Mouse (Mus musculus): ENCODE results near the gene Ajap1.

Ajap1 gene

GRCm38 (mm10) chr4:153451516-153451915 is 31.1 kb downstream of the Ajap1 start:
- no peak for DNase-seq

- no peak for DNase-seq
Observed at GRCm38 (mm10) chr4:153442522-153442921, 40.1 kb downstream of the Ajap1 start.

DNA sequence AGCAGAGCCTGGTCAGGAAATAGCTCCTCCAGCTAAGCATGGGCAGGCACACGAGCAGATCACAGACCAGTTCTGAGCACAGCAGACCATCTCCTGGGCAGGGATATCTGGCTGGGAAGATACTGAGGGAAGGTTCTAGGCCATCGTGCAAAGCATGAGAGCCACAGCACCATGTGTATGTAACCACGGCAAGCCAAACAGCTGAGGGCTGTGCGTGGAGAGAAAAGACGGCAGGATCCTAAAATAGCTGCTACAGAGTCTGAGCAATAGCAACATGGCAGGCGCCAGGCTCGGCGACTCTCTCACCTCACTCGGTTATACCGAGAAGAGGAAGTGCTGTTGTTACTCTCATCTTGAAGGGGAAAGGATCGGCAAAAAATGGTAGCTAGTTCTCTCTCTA is 42.7 kb downstream of the Ajap1 start:
- DNase-seq = no peak

DNA sequence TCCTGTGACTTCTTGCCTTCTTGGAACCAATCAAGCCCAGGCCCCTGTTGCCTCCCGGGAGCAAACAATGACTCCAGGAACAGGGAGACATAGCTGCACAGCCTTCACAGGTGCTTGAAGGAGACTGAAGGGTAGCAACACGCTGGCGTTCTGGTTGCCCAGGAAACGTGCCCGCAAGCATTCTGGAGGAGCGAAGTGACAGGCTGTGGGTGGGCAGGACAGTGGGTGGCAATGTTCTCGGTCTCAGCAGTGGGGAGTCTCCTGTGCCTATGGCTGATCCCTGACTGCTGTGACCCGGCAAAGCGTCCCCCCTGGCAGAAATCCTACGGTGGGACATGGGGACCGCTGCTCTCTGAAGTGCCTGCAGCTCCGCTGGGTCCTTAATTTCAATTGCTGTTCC is 43.6 kb downstream of the Ajap1 start:
- no peak for DNase-seq

GRCm38 (mm10) chr4:153437196-153437595 is 45.4 kb downstream of the Ajap1 start:
- DNase-seq = no peak

GRCm38 (mm10) chr4:153435917-153436316 is 46.7 kb downstream of the Ajap1 start:
- DNase-seq = no peak

- no peak for DNase-seq
Observed at GRCm38 (mm10) chr4:153429971-153430370, 52.6 kb downstream of the Ajap1 start.

GRCm38 (mm10) chr4:153425961-153426656 is 56.5 kb downstream of the Ajap1 start:
- DNase-seq = no peak

GRCm38 (mm10) chr4:153424324-153424723 is 58.3 kb downstream of the Ajap1 start:
- no peak for DNase-seq

GRCm38 (mm10) chr4:153417926-153418325 is 64.7 kb downstream of the Ajap1 start:
- DNase-seq = peak in 1 of 2 experiments; percentile 29

DNA sequence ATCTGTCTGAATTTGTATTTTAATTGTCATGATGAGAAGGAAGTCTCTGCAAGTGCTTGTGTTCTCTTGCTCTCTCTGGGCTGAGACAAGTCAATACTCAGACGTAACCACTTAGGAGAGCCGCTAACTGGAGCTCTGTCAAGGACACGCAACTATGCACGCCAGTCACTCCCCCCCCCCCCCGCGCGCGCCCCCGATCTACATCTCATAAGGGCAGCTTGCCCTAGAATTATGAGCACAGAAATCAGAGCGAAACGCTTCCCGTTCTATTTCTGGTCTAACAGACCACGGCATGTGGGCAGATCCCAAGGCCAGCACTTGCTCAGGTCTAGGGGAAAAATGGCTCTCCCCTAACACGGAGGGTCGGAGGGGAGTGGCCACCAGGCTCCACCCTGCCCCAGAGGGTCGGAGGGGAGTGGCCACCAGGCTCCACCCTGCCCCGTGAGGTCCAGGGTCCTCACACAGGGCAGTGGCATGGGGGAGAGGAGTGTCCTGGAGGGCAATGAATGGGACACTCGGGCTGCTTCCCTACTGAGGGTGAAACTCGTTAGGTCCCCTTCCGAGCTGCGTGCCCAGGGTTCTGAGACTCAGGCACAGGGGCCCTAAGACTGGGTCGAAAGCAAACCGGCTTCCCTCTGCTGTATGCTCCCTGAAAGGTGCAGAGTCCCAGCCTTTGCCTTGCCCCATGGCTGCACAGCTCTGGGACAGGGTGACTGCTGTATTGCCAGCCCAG is 65.3 kb downstream of the Ajap1 start:
- DNase-seq = no peak

DNA sequence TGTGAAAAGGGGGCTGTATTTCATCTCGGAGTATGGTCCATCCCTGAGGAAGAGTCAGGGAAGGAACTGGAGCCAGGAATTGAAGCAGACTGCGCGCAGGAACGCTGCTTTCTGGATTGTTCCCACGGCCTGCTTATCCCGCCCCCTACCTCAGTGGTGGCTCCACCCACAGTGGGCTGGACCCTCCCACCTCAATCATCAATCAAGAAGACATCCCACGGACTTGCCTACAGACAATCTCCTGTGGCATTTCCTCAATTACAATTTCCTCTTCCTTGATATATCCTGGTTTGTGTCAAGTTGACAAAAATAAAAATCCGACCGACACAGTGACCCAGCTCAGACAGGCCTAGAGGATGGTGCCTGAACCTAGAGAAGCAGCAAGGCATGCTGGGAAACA is 66.5 kb downstream of the Ajap1 start:
- no peak for DNase-seq

GRCm38 (mm10) chr4:153398421-153398820 is 84.2 kb downstream of the Ajap1 start:
- DNase-seq = peak; percentile 45 to 59

GRCm38 (mm10) chr4:153387478-153387877 is 95.1 kb downstream of the Ajap1 start:
- DNase-seq = no peak

DNA sequence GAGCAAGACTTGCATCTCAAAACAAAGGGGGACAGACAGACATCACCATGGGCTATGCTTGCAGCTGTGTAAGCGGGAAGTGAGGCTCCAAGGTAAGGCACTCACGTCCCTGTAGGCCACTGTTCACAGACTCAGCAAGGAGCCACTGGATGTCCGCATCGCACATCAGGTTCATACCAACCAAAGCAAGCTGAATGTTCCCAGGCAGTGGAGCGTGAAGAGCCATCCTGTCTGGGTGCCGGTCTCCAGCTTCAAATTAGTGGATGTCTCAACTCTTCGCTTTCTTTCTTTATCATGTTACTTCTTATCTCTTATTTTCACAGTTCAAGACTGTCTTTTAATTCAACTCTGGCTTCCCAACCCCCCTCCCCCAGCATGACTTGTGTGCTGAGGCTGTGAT is 101.2 kb downstream of the Ajap1 start:
- no peak for DNase-seq

GRCm38 (mm10) chr4:153380885-153381284 is 101.7 kb downstream of the Ajap1 start:
- DNase-seq = peak; percentile 50 to 56

DNA sequence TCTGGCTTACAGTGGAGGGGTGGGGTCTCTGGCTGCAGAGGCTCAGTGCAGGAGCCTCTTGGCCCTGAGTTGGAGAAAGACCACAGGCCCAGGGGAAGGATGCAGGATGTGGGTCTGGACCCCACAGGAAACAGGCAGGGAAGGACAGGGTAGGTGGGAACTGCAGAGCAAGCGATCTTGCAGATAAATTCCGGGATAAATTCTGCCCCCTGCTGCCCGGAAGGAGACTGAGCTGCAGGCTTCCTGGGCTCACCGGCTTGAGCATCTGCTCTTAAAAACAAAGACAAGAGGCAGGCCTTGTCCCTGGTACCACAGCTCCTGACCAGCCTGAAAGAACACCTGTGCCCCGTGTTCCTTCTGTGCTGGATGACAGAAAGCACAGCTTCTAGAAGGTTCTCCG is 104.6 kb downstream of the Ajap1 start:
- DNase-seq = peak; percentile 26 to 30

DNA sequence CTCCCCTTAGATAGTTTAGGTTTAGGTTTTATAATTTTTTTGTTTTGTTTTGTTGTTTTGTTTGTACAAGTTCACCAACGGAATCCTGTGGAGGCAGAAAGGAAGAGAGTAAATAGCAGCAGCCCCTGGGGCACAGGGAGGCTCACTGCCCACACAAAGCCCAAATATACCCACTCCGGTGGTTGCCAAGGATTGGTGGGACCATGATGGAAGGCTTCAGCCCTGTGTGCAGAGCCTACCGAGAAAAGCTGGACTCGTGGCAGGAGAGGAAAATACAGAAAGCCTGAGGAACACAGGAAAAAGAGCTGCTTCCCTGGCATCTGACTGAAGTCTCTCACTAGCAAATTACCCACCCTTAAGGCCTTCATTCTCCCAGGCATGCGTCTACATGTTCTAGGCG is 108.4 kb downstream of the Ajap1 start:
- DNase-seq = no peak

DNA sequence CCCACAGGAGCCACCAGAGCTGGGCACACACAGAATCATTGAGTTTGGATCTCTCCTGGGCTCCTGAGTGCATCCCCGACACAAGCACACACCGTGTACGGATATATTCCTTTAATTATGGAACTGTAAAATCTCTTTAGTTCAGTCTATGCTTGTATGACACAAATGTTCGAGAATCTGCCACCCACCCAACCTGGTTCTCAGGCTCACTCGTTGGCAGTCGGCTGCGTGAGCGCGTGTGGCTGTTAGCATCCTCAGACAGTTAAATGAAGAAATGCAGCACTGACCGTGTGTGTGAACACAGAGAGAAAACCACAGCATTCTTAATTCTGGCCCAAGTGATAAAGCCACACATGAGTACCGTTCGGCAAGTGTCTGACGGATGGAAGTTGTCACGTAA is 109.5 kb downstream of the Ajap1 start:
- no peak for DNase-seq

DNA sequence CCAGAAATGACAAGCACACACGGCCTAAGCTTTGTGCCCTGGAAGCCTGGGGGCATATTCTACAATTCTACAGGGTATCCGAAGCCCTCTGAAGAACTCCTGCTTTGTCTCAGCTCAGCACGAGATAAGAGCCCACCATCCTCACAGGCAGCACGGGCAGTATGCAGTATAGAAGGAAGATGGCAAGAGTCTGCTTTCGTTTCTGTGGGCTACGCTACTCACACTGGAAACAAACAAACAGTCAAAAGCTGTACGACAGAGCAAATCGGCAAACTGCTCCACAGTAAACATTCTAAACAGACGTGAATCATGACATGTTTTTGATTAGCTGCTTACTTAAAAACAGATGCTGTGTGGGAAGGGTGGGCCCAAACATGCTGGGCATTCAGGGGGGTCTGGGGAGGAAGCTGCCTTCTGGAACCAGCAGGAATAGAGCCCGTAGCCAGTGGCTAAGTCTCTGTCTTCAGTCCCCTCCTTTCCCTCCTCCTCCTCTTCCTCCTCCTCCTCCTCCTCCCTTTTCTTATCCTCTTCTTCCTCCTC is 113.9 kb downstream of the Ajap1 start:
- DNase-seq = no peak

- peak; percentile 58 to 63 for DNase-seq
Observed at GRCm38 (mm10) chr4:153360868-153361545, 121.6 kb downstream of the Ajap1 start.

GRCm38 (mm10) chr4:153358243-153358550 is 124.4 kb downstream of the Ajap1 start:
- DNase-seq = no peak

DNA sequence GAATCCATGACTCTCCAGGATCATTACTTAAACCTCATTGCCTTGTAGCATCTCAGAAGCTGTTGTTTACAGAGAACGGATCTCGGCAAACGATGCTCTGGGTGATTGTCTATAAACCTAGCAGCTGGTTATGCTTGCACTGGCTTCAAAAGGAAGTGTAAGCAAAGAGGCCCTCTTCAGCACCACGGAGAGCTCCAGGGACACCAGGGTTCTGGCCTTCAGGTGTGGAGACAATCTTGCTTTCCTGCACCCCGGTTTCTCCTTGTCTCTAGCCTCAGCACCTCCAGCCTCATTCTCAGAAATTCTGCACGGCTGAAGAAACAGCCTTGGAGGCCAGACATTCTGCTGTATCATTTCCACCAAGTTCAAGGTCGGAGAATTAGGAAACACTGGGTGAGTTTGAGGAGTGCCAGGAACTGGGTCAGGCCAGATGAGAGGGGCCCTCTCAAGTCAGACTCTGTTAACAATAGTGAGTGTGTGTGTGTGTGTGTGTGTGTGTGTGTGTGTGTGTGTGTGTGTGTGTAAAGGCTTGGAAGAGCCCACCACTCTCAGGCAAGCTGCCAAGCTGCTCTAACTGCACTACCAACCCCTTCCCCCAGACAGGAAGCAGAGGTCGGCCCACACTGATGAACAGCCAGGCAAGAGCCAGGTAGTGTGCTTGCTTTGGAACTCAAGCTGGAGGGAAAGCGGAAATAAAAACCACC is 124.9 kb downstream of the Ajap1 start:
- DNase-seq = no peak
